Mouse (Mus musculus) naive thymus-derived CD4-positive, alpha-beta T cell, adult 2 months (primary cell): ENCODE data around the gene Csrp3.

Experiments used
- DNase-seq: peaks from one replicate; pipeline ENCODE4 v3.0.0-alpha.2; 2011; ENCODE audit warnings: low read depth

Gene Csrp3

GRCm38 (mm10) chr7:48829177-48829910, 18.5 kb downstream of the Csrp3 start:
- no peak for DNase-seq

DNA sequence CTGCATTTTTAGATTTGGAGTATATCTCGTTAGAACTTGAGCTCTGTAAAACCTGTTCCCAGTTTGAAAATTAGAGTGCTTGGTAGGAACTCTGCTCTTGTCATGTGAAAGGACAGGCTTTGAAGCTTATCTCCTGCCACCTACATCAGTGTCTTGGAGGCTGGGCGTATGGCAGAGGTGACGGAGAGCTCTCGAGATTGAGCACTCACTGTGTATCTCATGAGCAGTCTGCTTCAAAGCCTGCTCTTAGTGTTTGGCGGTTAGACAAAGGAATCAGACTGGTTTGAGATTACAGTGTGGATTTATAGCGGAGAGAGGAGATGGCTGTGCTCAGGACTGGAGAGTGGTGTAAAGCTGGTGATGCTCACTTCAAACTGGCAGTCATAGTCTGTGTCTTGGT, 22.7 kb downstream of the Csrp3 start:
- DNase-seq = no peak

GRCm38 (mm10) chr7:48824671-48825070, 23.2 kb downstream of the Csrp3 start:
- no peak for DNase-seq

- no peak for DNase-seq
Observed at GRCm38 (mm10) chr7:48823621-48824020, 24.2 kb downstream of the Csrp3 start.

DNA sequence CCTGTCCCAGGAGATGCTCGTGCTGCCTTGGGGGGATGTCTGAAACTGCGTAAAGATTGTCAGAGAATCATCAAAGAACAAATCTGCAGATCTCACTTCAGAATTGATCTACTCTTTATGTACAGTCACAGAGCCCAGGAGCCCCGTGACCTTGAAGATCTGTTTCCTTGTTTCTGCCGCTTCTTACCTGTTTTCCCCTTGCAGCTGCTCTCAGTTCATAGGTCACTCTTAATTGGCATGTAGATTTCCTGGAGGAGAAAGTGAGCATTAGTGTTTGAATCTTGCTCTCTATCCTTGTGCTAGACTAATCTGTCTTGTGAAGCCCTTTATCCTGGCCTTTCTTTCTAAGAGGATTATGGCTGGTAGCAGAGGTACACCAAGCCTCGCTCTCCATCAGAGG, 26.2 kb downstream of the Csrp3 start:
- DNase-seq = no peak

DNA sequence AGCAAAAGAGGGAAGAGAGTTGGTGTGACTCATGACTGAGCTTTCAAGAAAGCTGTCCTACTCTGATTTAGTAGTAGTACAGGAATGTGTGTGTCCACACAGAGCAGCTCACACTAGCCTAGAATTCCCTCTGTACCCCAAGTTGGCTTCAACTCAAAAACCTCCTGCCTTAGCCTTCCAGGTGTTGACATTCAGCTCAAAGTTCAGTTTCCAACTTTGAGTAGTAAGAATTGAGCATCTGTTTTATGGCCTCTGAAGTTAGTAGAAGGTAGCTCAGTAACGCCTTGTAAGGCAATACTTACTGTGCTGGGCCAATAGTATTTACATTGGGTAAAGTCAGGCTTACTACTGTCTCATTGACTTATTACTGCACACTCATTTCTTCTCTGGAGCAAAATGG, 34.2 kb downstream of the Csrp3 start:
- no peak for DNase-seq

- DNase-seq = no peak
Observed at GRCm38 (mm10) chr7:48812358-48812757, 35.5 kb downstream of the Csrp3 start.

- DNase-seq = no peak
Observed at GRCm38 (mm10) chr7:48810652-48811051, 37.2 kb downstream of the Csrp3 start.

DNA sequence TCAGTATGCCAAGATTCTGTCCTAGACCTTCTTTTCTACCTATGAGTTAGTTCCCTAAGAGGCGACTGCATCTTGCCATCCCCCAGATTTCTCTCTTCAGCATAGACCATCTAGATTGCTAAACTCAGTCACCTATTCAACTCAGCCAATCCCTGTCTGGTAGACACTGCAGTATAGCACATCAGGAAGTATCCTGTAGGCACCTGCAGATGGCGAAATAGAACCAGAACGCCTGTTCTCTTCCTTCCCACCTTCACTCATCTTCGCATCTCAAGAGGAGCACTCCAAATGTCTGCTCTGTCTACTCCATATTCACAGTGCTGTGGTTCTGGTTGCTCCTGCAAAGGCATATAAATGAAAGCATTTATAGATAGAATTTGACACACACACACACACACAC, 41.2 kb downstream of the Csrp3 start:
- no peak for DNase-seq

DNA sequence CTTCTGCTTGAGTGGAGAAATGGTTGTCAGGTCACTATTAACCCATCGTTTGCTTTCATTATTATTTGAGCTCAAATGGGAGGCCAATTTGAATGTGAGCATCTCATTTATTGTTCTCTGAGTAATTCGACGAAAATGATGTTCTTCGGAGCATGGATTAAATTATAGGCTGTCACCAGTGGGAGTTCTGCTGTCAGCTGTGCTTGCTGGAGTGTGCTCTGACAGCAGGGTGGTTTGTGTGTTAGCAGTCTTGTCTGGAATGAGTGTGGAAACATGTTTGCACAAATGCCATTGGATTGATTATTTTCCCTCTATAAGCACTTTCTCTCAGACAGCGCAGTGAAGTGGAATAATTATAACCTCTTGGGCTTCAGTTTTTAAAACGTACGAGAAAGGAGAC, 44.5 kb downstream of the Csrp3 start:
- no peak for DNase-seq

GRCm38 (mm10) chr7:48795130-48795529, 52.7 kb downstream of the Csrp3 start:
- DNase-seq = peak; percentile 48

DNA sequence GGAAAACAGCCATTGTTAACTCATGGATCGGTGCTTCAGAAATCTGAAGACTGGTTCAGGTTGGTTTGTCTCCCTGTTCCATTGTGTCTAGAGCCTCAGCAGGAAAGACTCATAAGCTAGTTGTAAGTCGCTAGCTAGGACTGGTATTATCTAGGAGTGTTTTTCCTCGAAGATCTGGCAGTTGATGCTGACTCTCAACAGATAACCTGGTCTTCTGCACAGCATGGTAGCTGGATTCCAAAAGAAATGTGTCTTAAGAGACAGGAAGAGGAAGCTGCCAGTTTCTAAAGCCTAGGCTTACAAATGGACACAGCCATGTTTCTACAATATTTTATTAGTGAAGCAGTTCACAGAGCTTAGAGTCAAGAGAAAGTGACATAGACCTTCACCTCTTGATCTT, 56.4 kb downstream of the Csrp3 start:
- no peak for DNase-seq

DNA sequence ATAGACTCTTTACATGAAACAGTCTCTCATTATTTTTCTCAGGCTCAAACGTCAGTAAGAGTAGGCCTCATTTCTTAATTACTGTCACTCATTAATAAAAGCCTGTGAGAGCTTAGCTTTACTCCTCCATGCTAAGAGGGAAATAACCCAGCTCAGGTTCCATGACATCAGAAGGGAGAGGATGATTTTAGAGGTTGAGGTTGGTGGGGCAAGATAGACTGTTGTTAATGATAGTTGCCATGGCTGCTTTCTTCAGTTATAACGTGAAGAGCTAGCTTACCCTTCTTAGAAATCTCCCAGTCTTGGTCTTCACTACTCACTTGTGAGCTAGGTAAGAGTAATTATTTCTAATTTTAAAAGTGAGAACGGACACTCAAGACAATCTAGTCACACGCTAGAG, 57.7 kb downstream of the Csrp3 start:
- DNase-seq = peak; percentile 38

GRCm38 (mm10) chr7:48788851-48789572, 58.8 kb downstream of the Csrp3 start, which contains the start of gene Zdhhc13:
Gene Zdhhc13 (plus strand): TSS chr7:48789003.
- DNase-seq = peak; percentile 96

DNA sequence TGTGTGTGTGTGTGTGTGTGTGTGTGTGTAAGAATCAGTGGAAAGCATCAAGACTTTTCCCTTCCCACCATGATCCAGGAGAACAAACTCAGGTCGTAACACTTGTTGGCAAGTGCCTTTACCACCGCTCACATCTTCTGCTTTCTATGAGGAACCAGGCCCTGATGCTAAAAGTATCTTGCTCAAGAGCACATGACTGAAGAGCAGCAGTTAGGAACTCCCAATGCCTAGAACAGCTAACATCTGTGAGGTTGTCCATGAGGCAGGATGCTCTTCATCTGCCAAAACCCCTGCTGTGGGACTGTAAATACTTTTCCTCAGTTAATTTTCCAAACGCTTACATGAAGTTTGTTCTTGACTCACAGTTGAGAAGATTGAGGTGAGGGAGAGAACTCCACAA, 59.5 kb downstream of the Csrp3 start:
- no peak for DNase-seq

- no peak for DNase-seq
Observed at GRCm38 (mm10) chr7:48784773-48785523, 62.9 kb downstream of the Csrp3 start.

- DNase-seq = no peak
Observed at GRCm38 (mm10) chr7:48782432-48782831, 65.4 kb downstream of the Csrp3 start.
